Mouse (Mus musculus) intestine, embryonic 14.5 days (tissue): ENCODE data around the gene Ptprg. TPM values are rescaled to one million over a fixed set of nuclear protein-coding genes. Genes with fewer than 3 reads are reported as not detected.

Experiments used
- ATAC-seq: fragments of 200-750 bp; cut with Nextera tagmentation; replicated peaks from 2 replicates; pipeline ENCODE4 v1.8.0; 2017; ENCODE audit warnings: low read depth, moderate number of reproducible peaks, moderate TSS enrichment, moderate library complexity; ENCODE audit not compliant: low FRiP score, low TSS enrichment
- DNase-seq: peaks from one replicate; pipeline ENCODE4 v3.0.0-alpha.2; 2018; ENCODE audit warnings: low spot score
- H3K27ac ChIP-seq: fragments of 300-500 bp; sonication (generic); 2 replicates; pipeline ENCODE4 v1.5.1; 2014; ENCODE audit warnings: low read depth, mild to moderate bottlenecking, control low read depth
- H3K27me3 ChIP-seq: fragments of 300-500 bp; sonication (generic); replicated peaks from 2 replicates; pipeline ENCODE4 v1.6.1; 2014; ENCODE audit warnings: low read length, control low read depth; ENCODE audit not compliant: control insufficient read depth, insufficient read depth
- H3K36me3 ChIP-seq: fragments of 300-500 bp; sonication (generic); 2 replicates; pipeline ENCODE4 v1.6.1; 2014; ENCODE audit warnings: low read length, control low read depth; ENCODE audit not compliant: control insufficient read depth, insufficient read depth
- H3K4me1 ChIP-seq: fragments of 300-500 bp; sonication (generic); replicated peaks from 2 replicates; pipeline ENCODE4 v1.6.1; 2014; ENCODE audit warnings: low read length, control low read depth, mixed read lengths; ENCODE audit not compliant: control insufficient read depth, insufficient read depth
- H3K4me2 ChIP-seq: fragments of 300-500 bp; sonication (generic); 2 replicates; pipeline ENCODE4 v1.6.1; 2014; ENCODE audit warnings: low read length
- H3K4me3 ChIP-seq: fragments of 300-500 bp; sonication (generic); 2 replicates; pipeline ENCODE4 v1.5.1; 2014; ENCODE audit warnings: low read depth, low read length, control low read depth, mixed read lengths
- H3K9ac ChIP-seq: fragments of 300-500 bp; sonication (generic); 2 replicates; pipeline ENCODE4 v1.6.1; 2014; ENCODE audit warnings: mild to moderate bottlenecking, low read length
- H3K9me3 ChIP-seq: fragments of 300-500 bp; sonication (generic); 2 replicates; pipeline ENCODE4 v1.6.1; 2016; ENCODE audit warnings: low read length, control low read depth; ENCODE audit not compliant: control insufficient read depth
- WGBS: fragments of 180-500 bp; shearing (Covaris S2); extraction: QIAGEN DNeasy Blood & Tissue Kit; methylation state at CpG from one replicate; pipeline ENCODE4 v1.1.7; 2014; 5-methylcytosine and 5-hydroxymethylcytosine counted together
- polyA plus RNA-seq: library from polyadenylated mRNA; unstranded; fragments of >200 nt; fragmentation: Nextera tagmentation; extraction: Ambion mirVana; gene quantifications from 2 replicates; pipeline ENCODE4 v1.2.1, GENCODE M21; 2014

The Ptprg gene
- polyA plus RNA-seq, 1 experiment from 2014 or later = 25.1 TPM

DNA sequence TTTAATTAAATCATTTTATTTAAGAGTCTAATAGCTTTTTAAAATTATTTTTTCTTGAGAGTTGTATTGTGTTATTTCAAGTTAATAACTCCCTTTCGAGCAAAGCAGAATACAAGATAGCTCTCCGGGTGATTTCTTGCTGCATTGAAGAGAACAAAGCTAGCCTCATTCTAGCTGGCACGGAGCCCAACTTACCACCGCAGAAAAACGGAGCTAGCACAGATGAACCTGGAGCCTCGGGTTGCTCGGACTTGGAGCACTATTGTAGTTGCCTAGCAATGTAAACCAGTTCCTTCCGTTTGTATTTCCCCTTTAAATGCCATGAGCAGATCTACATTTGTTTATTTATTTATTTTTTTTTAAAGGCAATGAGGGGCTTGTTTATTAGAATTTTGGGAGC is 156.5 kb downstream of the Ptprg start:
- H3K4me2 ChIP-seq = no peak overlapping the region
- DNase-seq = no peak
- 72% methylated on average over 8 of the region's 8 CpGs for WGBS
- no peak overlapping the region for H3K4me3 ChIP-seq
- H3K36me3 ChIP-seq = no peaks in the 10 kb centered on the region
- no peaks in the 10 kb centered on the region for H3K9me3 ChIP-seq
- ATAC-seq = no peak
- no peaks in the 10 kb centered on the region for H3K27me3 ChIP-seq
- H3K4me1 ChIP-seq = no peaks in the 10 kb centered on the region
- no peak overlapping the region for H3K9ac ChIP-seq
- no peak overlapping the region for H3K27ac ChIP-seq

DNA sequence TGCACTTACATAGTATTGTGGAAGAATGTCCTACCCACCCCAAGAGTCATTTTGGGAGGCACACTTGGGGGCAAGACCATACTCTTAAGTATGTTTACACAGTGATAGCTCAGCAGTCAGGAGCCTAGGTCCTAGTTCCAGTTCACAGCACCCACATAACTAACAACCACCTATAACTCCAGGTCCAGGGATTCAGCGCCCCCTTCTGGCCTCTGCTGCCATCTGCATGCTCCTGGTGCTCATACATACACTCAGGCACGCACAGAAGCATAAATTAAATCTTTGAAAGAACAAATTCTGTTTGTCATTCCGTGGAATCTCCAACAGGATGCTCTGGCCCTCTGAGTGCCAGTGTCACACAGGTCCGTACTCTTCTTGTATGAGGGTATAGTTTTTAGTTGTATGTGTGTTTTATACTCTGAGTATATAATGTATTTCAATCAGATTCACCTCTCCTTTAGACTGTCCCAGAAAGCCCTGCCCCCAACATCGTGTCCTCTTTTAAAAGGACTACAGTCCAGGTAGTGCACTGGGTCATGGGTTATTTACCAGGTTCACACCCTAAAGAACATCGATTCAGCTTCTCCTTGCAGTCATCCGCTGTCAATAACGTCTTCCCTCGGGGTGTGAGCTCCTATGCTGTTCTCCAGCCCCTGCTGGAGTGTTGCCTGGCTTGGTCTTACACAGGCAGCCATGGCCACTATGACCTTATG is 157.2 kb downstream of the Ptprg start:
- no peaks in the 10 kb centered on the region for H3K27me3 ChIP-seq
- no peaks in the 10 kb centered on the region for H3K36me3 ChIP-seq
- DNase-seq (no peak), ATAC-seq (no peak)
- H3K27ac ChIP-seq = no peak overlapping the region
- WGBS = 89% methylated on average over 9 of the region's 9 CpGs
- H3K9me3 ChIP-seq = no peaks in the 10 kb centered on the region
- no peaks in the 10 kb centered on the region for H3K4me1 ChIP-seq
- no peak overlapping the region for H3K4me3 ChIP-seq
- no peak overlapping the region for H3K4me2 ChIP-seq
- H3K9ac ChIP-seq = no peak overlapping the region

DNA sequence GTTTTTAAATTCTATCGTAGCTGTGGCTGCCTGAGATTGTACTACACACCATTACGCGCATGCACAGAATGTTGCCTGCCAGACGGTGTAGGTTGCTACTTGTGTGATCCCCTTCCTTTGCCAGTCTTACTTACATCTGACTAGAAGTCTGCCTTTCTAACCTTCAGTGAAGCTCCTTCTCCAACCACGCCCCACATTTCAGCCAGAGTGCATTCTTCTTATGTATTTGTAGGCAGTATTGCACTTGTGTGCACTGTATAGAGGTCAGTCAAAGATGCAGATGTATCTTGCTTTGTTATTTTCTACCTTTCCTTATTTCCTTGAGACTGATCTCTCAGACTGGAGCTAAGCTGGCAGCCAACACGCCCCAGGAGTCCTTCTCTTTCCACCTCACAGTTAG is 158.8 kb downstream of the Ptprg start:
- Histone ChIP-seq H3K4me1 (no peaks in the 10 kb centered on the region), H3K9ac (no peak overlapping the region), H3K27me3 (no peaks in the 10 kb centered on the region), H3K27ac (no peak overlapping the region), H3K4me2 (no peak overlapping the region), H3K4me3 (no peak overlapping the region), H3K36me3 (no peaks in the 10 kb centered on the region), H3K9me3 (no peaks in the 10 kb centered on the region)
- DNase-seq (no peak), ATAC-seq (no peak)
- WGBS = 94% methylated on average over 6 of the region's 6 CpGs

DNA sequence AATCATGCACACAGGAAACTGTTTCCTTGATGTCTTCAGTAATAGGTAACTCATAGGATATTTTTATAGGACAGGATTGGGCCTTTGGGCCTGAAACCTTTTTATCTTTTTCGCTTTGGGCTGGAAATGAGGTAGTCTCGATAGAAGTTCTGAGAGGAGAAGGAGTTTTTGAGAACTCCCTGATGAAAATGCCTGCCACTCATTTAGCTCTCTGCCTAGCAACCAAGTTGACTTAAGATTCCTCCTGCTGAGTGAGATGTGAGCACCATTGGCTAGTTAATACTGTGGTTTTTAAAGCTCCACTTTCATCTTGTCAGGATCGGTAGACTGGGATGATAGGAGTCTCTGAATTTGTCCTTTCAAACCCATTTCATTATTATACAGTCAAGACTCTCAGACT is 162.9 kb downstream of the Ptprg start:
- no peak for DNase-seq
- no peak overlapping the region for H3K4me3 ChIP-seq
- H3K4me1 ChIP-seq = no peaks in the 10 kb centered on the region
- no peak overlapping the region for H3K27ac ChIP-seq
- H3K27me3 ChIP-seq = no peaks in the 10 kb centered on the region
- WGBS = 86% methylated on average over 3 of the region's 3 CpGs
- no peaks in the 10 kb centered on the region for H3K9me3 ChIP-seq
- no peak overlapping the region for H3K9ac ChIP-seq
- H3K4me2 ChIP-seq = no peak overlapping the region
- H3K36me3 ChIP-seq = no peaks in the 10 kb centered on the region
- ATAC-seq = no peak

DNA sequence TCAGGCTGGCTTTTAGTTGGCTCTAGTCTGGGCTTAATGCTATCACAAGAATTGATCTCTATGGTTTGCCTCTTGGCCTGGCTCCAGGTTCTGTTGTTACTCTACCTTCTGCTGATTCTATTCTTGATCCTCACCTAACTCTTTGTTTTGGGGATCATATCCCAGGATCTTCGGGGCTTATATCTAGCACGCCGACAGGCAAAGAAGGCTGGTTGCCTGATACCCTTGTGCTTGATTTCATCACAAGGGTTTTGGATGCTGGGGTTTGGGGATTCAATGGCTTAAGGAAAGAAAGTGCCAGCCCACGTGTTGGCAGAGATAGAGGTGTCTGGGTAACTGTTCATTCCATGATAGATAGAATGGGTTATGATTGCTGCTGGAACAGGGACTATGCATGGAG is 164.9 kb downstream of the Ptprg start:
- Histone ChIP-seq H3K4me3 (no peak overlapping the region), H3K9ac (no peak overlapping the region), H3K27me3 (no peaks in the 10 kb centered on the region), H3K36me3 (no peaks in the 10 kb centered on the region), H3K4me2 (no peak overlapping the region), H3K27ac (no peak overlapping the region), H3K9me3 (no peaks in the 10 kb centered on the region), H3K4me1 (no peaks in the 10 kb centered on the region)
- no peak for DNase-seq
- ATAC-seq = no peak
- 87% methylated on average over 4 of the region's 4 CpGs for WGBS

DNA sequence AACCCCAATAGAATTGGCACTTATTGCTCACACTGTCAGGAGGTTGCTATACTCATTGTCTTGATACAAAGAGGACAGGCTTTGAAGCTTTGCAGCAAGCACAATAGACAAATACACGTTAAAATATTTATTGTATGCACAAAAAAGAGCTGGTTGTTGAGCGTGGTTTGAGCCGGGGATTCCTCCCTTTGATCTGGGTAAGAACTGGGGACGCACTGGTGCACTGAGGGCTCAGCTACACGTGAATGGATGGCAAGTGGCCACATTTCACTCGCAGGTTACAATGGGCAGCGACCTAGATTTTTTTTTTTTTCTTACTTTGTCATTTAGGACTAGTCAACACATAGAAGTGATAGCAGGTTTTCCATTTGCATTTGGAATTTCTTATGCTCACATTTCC is 165.9 kb downstream of the Ptprg start:
- WGBS = 78% methylated on average over 7 of the region's 7 CpGs
- no peak overlapping the region for H3K9ac ChIP-seq
- no peaks in the 10 kb centered on the region for H3K27me3 ChIP-seq
- no peaks in the 10 kb centered on the region for H3K4me1 ChIP-seq
- DNase-seq (no peak), ATAC-seq (no peak)
- H3K9me3 ChIP-seq = no peaks in the 10 kb centered on the region
- H3K4me2 ChIP-seq = no peak overlapping the region
- no peak overlapping the region for H3K27ac ChIP-seq
- H3K36me3 ChIP-seq = no peaks in the 10 kb centered on the region
- H3K4me3 ChIP-seq = no peak overlapping the region

DNA sequence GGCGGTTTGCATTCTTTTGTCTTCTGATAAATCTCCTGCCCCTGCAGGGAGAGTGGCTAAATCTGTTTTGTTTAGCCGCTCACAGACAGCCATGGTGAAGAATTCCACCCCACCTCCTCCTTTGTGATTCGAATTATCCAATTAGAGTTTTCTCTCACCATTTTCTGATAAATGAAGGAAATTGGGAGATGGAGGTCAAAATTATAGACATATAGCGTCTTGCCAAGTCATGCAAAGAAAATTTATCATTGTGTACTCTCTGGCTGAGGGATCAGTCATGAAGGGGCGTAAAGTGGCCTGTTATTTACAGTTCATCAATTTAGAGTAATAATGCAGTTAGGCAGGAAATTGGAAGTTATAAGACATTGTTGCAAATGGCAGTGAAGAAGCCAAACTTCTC is 168.8 kb downstream of the Ptprg start:
- Histone ChIP-seq H3K4me2 (no peak overlapping the region), H3K9me3 (no peaks in the 10 kb centered on the region), H3K4me3 (no peak overlapping the region), H3K36me3 (no peaks in the 10 kb centered on the region), H3K9ac (no peak overlapping the region), H3K27me3 (no peaks in the 10 kb centered on the region), H3K4me1 (no peaks in the 10 kb centered on the region), H3K27ac (no peak overlapping the region)
- no peak for ATAC-seq
- DNase-seq = no peak
- WGBS = 58% methylated on average over 5 of the region's 5 CpGs

DNA sequence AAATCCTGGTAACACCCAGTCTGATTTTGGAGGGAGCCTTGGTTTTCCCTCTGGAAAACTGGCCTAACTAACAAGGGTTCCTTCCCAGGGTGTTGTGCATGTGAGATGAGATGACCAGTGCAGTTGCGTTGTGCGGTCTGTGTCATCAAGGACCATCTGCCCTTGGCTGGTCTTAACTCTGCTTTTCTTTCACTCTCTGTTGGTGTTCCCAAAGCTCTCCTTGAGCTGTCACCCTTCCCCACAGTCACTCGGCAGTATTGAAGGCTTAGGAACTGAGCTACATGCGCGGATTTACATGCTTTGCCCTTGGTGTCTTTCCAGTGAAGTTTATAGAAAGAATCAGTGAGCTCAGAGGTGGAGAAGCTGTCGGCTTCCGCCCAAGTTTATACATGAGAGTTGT is 170.5 kb downstream of the Ptprg start:
- ATAC-seq = no peak
- no peaks in the 10 kb centered on the region for H3K36me3 ChIP-seq
- no peak for DNase-seq
- H3K9ac ChIP-seq = no peak overlapping the region
- H3K9me3 ChIP-seq = no peaks in the 10 kb centered on the region
- H3K27me3 ChIP-seq = no peaks in the 10 kb centered on the region
- no peaks in the 10 kb centered on the region for H3K4me1 ChIP-seq
- WGBS = 92% methylated on average over 7 of the region's 7 CpGs
- no peak overlapping the region for H3K4me3 ChIP-seq
- H3K4me2 ChIP-seq = no peak overlapping the region
- H3K27ac ChIP-seq = no peak overlapping the region

DNA sequence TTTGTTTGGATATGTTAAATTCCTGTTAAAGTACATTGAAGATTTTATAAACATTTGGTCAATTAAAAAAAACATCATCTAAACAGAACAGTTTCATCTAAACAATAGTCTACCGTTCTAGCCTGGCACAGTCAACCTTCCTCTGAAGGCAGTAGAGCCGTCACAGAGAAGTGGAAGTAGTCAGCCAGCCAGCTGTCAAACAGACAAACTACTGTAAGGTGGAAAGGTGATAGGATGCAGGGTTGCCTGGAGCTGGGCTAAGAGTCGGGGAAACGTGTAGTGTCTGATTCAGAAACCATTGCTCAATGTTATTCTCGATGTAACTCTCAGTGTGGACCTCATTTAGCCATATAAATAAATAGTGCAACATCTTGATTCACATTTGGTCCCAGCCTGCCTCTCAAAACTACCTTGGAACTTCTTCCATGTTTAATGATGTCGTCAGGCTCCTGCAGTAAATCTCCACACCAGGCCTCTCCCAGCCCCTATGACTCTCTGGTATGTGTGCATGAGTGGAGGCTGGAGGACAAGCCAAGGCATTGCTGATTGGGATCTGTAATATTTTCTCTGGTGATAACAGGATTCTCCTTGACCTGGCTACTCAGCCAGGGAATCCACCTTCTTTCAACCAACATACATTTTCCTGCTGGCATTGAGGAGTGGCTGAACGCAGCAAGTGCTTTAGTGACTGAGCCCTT is 178.0 kb downstream of the Ptprg start:
- H3K4me1 ChIP-seq = no peaks in the 10 kb centered on the region; the same call in 1 of the 2 replicates
- no peaks in the 10 kb centered on the region for H3K27me3 ChIP-seq
- no peaks in the 10 kb centered on the region for H3K9me3 ChIP-seq
- ATAC-seq (no peak), DNase-seq (no peak)
- WGBS = 32% methylated on average over 7 of the region's 7 CpGs
- H3K27ac ChIP-seq = no peak overlapping the region
- no peak overlapping the region for H3K9ac ChIP-seq
- H3K36me3 ChIP-seq = no peaks in the 10 kb centered on the region
- no peak overlapping the region for H3K4me2 ChIP-seq
- H3K4me3 ChIP-seq = no peak overlapping the region
